Mouse (Mus musculus): Measurements from ENCODE around the gene Olfr214. TPM values are rescaled to one million over a fixed set of nuclear protein-coding genes. Genes with fewer than 3 reads are reported as not detected.

The Olfr214 gene
- not detected in 4 replicates for total RNA-seq (2023)

GRCm38 (mm10) chr6:116553935-116554334 lies at the start of gene Olfr214:
Gene Olfr214 (plus strand): TSS chr6:116554235.

GRCm38 (mm10) chr6:116506302-116507003 lies 47.6 kb upstream of the Olfr214 start, which contains the start of gene Olfr212:
Gene Olfr212 (plus strand): TSS chr6:116506516.

GRCm38 (mm10) chr6:116538156-116538555 lies 15.9 kb upstream of the Olfr214 start, which contains the start of gene Olfr213:
Gene Olfr213 (plus strand): TSS chr6:116538456.

DNA sequence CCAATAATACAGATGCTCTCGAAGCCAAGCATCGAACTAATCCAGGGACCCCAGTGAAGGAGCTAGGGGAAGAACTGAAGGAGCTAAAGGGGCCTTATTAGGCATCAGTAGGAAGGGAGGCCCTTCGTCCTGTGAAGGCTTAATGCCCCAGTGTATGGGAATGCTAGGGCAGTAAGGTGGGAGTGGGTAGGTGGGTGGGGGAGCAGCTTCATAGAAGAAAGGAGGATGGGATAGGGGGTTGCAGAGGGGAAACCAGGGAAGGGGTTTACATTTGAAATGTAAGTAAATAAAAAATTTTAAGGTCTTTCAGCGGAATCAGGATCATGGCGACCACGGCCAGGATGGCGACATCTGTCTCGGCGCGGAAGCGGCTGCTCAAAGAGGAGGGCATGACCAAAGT lies 3.2 kb upstream of the Olfr214 start, which contains the start of gene Gm5580:
Gm5580 (plus strand) TSS at position 301 of the 400 bp plus-strand sequence.

DNA sequence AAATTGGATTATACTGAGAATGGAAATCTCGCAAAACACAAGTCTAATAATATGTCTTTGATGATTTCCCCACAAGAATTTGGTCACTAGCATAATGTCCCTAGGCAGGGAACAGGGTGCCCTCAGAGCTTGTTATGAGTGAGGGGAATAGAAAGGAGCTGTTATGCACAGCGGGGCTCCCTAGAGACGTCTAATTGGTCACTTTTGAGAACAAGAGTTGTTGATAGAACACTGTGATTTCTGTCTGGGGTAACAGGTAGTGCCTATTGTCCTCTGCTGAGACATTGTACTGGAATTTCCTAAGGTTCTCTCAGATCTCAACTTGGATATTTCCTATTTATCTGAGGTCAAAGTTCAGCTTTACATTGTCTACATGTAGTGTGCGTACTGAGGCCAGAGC lies 30.1 kb downstream of the Olfr214 start, which contains the start of gene Olfr215:
Olfr215 (minus strand) TSS at position 101 of the 400 bp plus-strand sequence.

Other genes with a start within 250 kb of the Olfr214 start
- gene March8, start 216.2 kb upstream of the Olfr214 start, total RNA-seq (2023), result 0.66 to 2.1 TPM (median 0.74 TPM) in 4 replicates
- gene Alox5, start 93.1 kb upstream of the Olfr214 start, total RNA-seq (2023), result 0.28 to 0.73 TPM (median 0.48 TPM) in 3 of 4 replicates, not detected in the other
- gene Olfr211, start 65.1 kb upstream of the Olfr214 start, total RNA-seq (2023), result not detected in 4 replicates
- 0.21 to 0.49 TPM (median 0.32 TPM) in 4 replicates for gene Olfr212, start 47.7 kb upstream of the Olfr214 start, total RNA-seq (2023)
- not detected in 4 replicates for gene Olfr213, start 15.8 kb upstream of the Olfr214 start, total RNA-seq (2023)
- 4.4 to 7.9 TPM (median 6.0 TPM) in 4 replicates for gene Gm5580, start 3.1 kb upstream of the Olfr214 start, total RNA-seq (2023)
- gene Olfr215, start 30.0 kb downstream of the Olfr214 start, total RNA-seq (2023), result not detected in 4 replicates
- gene Zfp422, start 74.8 kb downstream of the Olfr214 start, total RNA-seq (2023), result 16.8 to 21.7 TPM (median 19.0 TPM) in 4 replicates
- not detected in 4 replicates for gene Depp1, start 96.4 kb downstream of the Olfr214 start, total RNA-seq (2023)
- gene Rassf4, start 119.7 kb downstream of the Olfr214 start, total RNA-seq (2023), result 33.2 to 41.4 TPM (median 35.7 TPM) in 4 replicates
- gene Tmem72, start 162.7 kb downstream of the Olfr214 start, total RNA-seq (2023), result 0.12 to 0.18 TPM (median 0.12 TPM) in 4 replicates